Mouse (Mus musculus) thymus, postnatal 0 days (tissue): ENCODE measurements at regions not wholly inside any gene's neighbourhood (a gene's known extent, or its start where the extent isn't known, plus 50 kb on each side); places are given as distances from the start of the nearest gene placed in this dataset.
"Not testable (repeated sequence)": the region's sequence is repeated elsewhere in the genome, so short reads cannot be mapped to it uniquely, and the experiment has no call there.

Source experiments
- DNase-seq: peaks from one replicate; pipeline ENCODE4 v3.0.0-alpha.2; 2015; ENCODE audit warnings: low spot score

DNA sequence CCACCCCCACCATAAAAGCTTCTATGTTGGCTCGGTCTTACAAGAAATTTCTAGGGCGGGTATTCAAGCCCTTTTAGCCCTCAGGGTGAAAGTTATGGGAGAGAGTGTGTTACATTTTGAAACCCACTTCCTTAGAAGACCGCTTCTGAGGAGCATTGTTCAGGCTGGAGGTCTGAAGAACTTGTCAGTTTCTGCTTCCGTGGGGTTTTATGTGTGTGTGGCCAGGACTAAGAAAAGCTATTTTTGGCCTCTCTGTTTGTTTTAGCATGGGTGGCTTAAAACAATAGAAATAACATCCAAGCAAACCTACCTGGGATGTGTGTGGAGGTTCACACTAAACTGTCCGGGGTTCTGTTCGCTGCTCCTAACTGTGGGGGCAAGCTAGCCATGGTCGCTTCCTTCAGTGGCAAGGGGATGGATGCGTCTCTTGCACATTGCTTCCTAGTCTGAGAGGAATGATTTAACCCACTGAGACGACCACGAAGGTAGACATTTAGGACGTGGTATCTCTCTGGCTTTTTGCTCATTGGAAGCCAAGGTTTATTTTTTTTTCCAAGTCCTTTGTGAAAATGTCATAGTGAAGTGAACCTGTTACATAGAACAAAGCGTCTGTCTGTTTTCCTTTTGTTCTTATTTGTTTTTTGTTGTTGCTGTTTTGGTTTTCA is 298.4 kb downstream of the Vrk1 start:
- DNase-seq: peak; percentile 65

DNA sequence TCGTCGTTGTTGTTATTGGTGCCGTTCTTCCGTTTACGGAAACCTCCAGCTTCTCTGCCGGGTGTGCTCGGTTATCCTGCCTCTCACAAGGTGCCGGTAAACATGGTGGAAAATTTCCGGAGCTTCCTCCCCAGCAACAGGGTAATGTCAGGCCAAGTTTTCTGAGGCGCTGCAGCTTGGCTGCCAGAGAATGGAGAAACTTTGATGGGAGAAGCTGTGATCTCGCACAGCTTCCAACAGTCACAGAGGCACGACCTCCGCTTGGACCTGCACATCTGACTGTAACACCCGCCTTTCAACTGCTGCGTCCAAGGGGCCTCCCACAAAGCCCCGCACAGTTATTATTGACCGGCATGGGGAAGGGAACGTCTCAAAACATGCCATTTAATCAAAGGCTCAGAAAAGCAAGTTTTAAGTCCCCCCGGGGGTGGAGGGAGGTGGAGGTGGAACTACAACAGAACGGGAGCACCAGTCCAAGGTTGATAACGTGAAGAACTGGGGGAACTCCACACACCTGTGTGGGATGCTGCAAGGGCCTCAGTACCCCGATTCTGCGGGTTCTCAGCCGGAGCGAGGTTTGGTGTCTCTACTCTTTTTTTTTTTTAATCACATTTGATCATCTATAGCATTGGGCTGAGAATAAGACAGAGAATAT is 299.1 kb downstream of the Vrk1 start:
- peak; percentile 24 for DNase-seq

DNA sequence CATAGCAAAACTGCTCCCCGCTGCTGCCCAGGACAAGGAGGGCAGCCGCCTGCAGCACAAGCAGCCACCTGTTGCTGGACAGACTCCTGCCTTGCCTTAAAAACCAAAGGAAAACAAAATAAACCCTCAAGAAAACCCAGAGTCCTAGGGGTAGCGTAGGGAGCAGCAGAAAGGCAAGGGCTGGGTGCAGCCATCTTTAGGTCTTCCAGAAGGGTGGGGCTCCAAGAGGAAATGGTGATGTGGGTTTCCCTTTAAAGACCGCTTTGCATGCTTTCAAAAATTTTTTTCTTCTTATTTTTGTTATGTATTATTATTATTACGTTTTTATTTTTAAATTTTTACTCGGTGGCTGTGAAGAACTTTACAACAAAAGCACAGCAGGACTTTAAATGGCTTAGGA is 300.1 kb downstream of the Vrk1 start:
- DNase-seq: peak; percentile 41

DNA sequence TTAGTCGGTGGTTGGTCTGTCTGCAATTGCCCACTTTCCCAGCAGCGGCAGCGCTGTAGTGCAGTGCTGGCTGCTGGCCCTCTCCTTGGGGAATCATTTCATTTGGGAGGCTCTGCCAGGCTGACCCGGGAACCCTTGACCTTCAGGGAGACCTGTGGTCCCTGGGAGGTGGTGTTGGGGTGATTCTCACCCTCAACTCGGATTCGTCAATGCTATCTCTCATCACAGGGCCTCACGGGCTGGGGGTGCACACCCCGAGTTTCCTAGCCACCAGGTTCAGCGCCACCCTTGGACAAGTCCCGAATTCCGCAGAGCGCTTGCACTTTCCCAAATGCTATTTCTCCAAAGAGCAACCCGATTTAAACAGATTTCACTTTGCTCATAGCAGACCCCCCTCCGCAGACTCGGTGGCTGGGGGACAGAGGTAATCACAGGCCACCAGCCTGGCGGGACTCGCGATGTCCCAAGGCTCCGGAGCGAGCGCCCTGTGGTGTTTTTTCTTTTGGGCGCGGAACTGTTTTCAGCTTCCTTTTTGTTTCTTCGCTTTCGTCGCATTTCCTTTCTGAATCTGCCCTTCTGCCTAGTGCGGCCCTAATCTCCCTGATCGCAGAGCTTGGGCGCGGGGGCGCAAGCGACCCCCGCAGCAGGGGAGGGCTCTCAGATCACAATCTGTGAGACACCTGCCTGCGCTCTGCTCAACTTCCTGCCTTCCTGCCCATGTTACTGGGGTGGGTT is 300.7 kb downstream of the Vrk1 start:
- DNase-seq: peak; percentile 91

- DNase-seq: no peak
These were observed 301.3 kb downstream of the Vrk1 start for GRCm38 (mm10) chr12:106311320-106311825.

DNA sequence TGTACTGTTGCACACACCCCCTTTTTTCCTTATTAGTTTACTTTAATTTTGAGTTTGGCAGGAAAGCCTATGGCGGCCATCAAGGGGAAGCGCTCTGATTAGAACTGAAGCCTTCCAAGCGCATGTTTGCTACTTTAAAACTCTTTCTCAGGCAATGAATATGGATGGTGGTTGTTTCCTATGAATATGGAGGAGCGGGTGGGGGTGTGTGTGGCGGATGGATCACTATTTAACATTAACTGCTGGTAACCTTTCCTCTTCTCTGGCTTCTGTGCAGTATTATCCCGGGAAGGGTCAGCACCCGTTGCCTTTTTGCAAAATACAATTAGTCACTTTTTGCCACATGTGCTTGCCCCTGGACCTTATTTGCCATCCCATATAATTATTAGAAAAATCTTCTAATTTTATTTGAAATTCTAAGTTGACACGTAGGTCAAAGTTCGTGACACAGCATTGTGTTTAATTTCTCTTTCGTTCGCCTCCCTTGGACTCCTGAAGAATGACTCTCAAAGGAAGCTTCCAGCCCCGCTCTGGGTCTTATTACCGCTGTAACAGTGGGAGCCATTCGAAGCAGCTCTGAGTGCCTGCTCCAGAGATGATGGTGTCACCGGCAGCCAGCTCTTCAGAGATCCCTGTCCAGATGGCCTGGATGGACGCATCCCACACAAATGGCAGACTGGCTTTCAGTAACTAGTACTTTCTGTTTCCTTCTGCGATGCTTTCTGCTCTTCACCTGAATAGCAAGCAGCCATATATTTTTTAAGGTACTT is 302.0 kb downstream of the Vrk1 start:
- DNase-seq: no peak

DNA sequence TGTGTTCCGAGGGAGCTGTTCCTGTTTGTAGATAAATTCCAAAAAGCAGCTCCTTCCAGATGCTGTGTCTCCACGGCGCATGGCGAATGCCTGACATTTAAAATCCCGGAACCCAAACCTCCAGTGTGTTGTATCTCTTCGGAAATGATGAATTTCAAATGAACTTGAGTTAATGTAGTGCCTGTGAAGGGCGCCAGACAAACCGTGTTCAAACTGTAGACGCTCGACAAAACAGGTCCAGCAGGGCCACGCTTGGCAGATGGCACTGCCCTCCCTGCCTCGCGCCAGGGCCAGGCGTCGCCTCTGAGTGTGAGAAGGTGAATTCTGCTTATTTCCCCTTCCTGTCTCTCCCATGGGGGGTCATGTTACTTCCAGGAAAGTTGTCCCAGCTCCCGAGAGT is 307.7 kb downstream of the Vrk1 start:
- no peak for DNase-seq

GRCm38 (mm10) chr12:106321511-106321910 is 311.5 kb downstream of the Vrk1 start:
- no peak for DNase-seq

- no peak for DNase-seq
These were observed 316.6 kb downstream of the Vrk1 start for GRCm38 (mm10) chr12:106326611-106327010.

DNA sequence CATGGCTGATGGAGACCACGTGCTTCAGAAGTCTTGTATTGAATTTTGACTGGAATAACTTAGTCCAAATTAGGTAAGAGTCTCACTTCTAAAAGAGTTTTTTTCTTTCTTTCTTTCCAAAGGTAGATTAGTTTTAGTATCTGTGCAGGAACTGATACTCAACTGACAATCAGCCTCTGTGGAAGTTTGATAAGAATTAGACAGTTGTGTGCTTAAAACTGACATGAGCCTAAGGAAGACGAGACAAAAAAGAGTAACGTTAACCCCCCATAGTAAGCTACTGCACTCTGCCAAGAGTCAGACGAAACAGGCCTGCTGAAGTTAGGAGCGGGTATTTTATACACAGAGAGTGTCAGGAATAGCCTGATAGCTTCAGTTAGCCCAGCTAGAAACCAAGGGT is 317.3 kb downstream of the Vrk1 start:
- no peak for DNase-seq

DNA sequence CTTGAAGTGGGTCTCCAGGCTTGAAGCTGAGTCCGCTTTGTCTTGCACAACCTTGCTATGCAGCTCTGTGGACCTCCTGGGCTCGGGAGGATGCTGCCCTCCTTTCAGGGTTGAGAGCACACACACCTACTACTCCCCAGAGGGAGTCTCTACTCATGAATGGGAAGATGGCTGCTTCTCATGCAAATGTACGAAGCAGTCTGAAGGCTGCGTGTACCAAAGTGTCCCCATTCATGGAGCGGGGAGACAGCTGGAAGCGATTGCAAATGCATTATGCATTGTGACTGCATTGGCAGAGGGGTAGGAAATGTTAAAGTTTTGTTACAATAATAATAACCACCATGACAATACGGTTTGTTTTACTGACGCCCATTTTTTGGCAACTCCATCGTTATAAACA is 347.8 kb downstream of the Vrk1 start:
- no peak for DNase-seq

DNA sequence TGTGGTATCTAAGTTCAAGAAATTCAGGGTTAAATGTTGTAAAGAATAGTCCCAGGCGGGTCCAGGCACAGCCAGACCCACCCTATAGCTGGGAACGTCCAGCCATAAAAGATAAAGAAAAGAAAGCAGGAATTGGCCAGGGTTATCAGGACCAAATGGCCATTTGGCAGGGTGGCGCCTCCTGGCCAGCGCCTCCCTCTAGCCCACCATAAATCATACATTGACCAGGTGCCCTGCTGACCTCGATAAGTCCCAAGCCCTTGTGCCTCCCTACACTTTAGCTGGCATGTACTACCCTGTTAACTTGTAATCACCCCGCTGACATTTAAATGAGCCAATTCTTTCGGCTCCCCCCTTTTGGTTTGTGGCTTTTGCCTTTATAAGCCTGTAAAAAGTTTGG is 351.6 kb downstream of the Vrk1 start:
- not testable (repeated sequence) for DNase-seq

GRCm38 (mm10) chr12:106374840-106375375 is 364.9 kb downstream of the Vrk1 start:
- DNase-seq: no peak

GRCm38 (mm10) chr12:106375886-106376285 is 365.9 kb downstream of the Vrk1 start:
- DNase-seq: no peak

GRCm38 (mm10) chr12:106376783-106377182 is 366.8 kb downstream of the Vrk1 start:
- no peak for DNase-seq

GRCm38 (mm10) chr12:106377281-106377680 is 367.3 kb downstream of the Vrk1 start:
- no peak for DNase-seq

DNA sequence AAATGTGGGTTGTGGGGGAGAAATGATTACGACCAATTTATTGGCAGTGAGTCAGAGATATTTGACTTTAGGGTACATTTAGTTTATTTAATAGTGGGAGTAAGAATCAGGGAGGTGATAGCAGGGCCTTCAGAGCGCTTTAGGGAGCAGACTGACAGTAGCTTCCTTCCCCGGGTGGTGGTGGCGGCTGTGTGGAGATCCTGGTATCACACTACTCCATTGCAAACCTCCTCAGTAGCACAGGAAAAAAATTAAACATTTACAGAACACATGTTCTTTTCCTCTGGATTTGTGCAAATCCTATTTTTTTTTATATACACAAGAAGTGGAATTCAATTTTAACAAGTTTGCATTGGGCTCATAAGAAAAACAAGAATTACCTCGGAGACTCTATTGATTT is 367.7 kb downstream of the Vrk1 start:
- DNase-seq: no peak

- DNase-seq: no peak
These were observed 368.5 kb downstream of the Vrk1 start for GRCm38 (mm10) chr12:106378303-106379075.

DNA sequence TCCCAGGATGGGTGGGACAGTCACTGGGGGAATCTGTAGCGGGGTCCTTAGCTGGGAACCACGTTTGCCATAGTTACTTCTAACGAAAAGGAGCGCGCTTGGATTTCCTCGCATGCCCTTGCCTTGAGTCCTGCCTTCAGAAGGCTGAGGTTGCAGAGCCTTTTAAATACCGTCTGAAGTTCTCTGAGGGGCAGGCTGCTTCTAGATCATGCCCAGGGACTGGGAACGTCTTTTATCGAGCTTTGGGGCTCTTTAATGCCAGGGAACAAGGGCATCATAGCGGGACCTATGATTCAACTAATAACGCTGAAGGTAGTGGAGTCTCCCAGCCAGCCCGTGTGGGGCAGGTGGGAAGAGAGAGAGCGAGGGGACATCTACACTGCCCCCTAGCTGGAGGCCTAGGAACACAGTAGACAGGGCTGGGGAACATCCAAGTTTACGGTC is 369.1 kb downstream of the Vrk1 start:
- DNase-seq: peak; percentile 63

GRCm38 (mm10) chr12:106379779-106380178 is 369.8 kb downstream of the Vrk1 start:
- no peak for DNase-seq
